Mouse (Mus musculus) small intestine, adult 2 months (tissue): ENCODE measurements around the gene Capn8. TPM values are rescaled to one million over a fixed set of nuclear protein-coding genes. Genes with fewer than 3 reads are reported as not detected.
A peak's percentile ranks its signal among the peaks of the same experiment; 100 is the strongest.

Experiments used
- H3K27ac ChIP-seq: fragments of 200-500 bp; 2 replicates; pipeline ENCODE4 v1.5.1; 2012; ENCODE audit warnings: low read depth, low read length, control low read depth, inconsistent platforms; ENCODE audit not compliant: insufficient read depth
- H3K27me3 ChIP-seq: fragments of 200-500 bp; 2 replicates; pipeline ENCODE4 v1.6.1; 2012; ENCODE audit warnings: mild to moderate bottlenecking, moderate library complexity, low read length, inconsistent platforms; ENCODE audit not compliant: control insufficient read depth, insufficient read depth
- H3K36me3 ChIP-seq: fragments of 200-500 bp; 2 replicates; pipeline ENCODE4 v1.6.1; 2012; ENCODE audit warnings: mild to moderate bottlenecking, low read length, control low read depth, inconsistent platforms; ENCODE audit not compliant: control insufficient read depth, insufficient read depth
- H3K4me1 ChIP-seq: fragments of 200-500 bp; 2 replicates; pipeline ENCODE4 v1.6.1; 2012; ENCODE audit warnings: low read length, inconsistent platforms, mixed read lengths; ENCODE audit not compliant: control insufficient read depth, insufficient read depth, insufficient read length
- H3K4me3 ChIP-seq: fragments of 200-500 bp; 2 replicates; pipeline ENCODE4 v1.5.1; 2012; ENCODE audit warnings: low read depth, mild to moderate bottlenecking, control low read depth, inconsistent platforms, low read length, moderate library complexity
- CTCF ChIP-seq: fragments of 200-500 bp; IDR thresholded peaks from 2 replicates; pipeline ENCODE4 v1.5.1; 2012; ENCODE audit warnings: low read depth, mild to moderate bottlenecking, control low read depth, inconsistent platforms, low read length, moderate library complexity, mixed read lengths; ENCODE audit not compliant: insufficient replicate concordance, insufficient read length; ENCODE audit errors: extremely low read depth
- POLR2A ChIP-seq: fragments of 200-500 bp; IDR thresholded peaks from 2 replicates; pipeline ENCODE4 v1.6.1; 2012; ENCODE audit warnings: low read depth, mild to moderate bottlenecking, control low read depth, inconsistent platforms, low read length, moderate library complexity
- WGBS: fragments of 180-500 bp; shearing (Covaris S2); methylation state at CpG from one replicate; pipeline ENCODE4 v1.1.7; 2018; 5-methylcytosine and 5-hydroxymethylcytosine counted together
- polyA plus RNA-seq: library from polyadenylated mRNA; depleted of rRNA; stranded (reverse); fragments of >200 nt; gene quantifications from 2 replicates; pipeline ENCODE4 v1.2.3, GENCODE M21; 2012; rRNA removed

The Capn8 gene
- polyA plus RNA-seq, result 2.4 and 4.7 TPM in 2 replicates

DNA sequence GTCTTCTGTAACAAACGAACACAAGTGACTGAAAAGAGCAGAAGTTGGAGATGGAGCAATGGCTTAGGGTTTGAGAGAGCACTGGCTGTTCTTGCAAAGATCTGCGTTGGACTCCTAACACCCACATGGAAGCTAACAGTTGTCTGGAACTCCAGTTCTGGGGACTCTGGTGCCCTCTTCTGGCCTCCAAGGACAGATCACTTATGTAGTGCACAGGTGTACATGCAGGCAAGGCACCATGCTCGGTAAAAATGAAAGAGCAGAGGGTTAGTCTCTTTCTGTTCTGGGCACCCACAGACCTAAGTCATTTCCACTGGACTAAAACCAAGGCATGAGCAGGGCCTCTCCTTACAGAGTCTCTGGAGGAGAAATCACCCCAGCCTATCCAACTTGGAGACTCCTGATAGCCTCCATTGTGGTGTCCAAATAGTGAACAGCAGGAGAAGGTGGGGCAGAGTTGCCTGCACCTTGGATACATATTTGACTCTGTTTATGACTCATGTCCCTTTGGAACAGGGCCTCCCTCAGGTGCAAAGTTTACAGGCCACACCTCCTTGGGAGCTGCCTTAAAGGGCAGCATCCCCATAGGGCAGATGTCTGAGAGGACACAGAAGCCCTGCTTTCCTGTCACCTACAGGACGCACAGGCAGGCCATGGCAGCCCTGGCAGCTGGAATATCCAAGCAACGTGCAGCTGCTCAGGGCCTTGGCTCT lies at the start of gene Capn8:
Gene Capn8, plus strand, starts transcription at position 600 of the 713 bp plus-strand sequence.
- TF ChIP-seq POLR2A (peak; percentile 33; the same call in 1 of the 2 replicates), CTCF (peak; percentile 45; the same call in 1 of the 2 replicates)
- Histone ChIP-seq H3K27me3 (no peaks in the 10 kb centered on the region), H3K36me3 (no peaks in the 10 kb centered on the region), H3K4me1 (peaks cover 16% of the 10 kb centered on the region; the same call in 1 of the 2 replicates), H3K27ac (peak within 1 kb of the TSS; percentile 91), H3K4me3 (peak within 1 kb of the TSS; percentile 40)
- 35% methylated on average over 5 of the region's 5 CpGs for WGBS

GRCm38 (mm10) chr1:182516758-182517676 lies 47.8 kb upstream of the Capn8 start, which contains the start of gene Capn2:
Gene Capn2 (minus strand): TSS chr1:182517608.
- TF ChIP-seq POLR2A (no peak), CTCF (peak; percentile 57)
- H3K4me3 ChIP-seq, result peak within 1 kb of the TSS; percentile 82
- H3K4me1 ChIP-seq, result peaks cover 16% of the 10 kb centered on the region; the same call in 1 of the 2 replicates
- H3K27ac ChIP-seq, result peak within 1 kb of the TSS; percentile 52
- peaks cover 2% of the 10 kb centered on the region; the same call in 1 of the 2 replicates for H3K27me3 ChIP-seq
- 1% methylated on average over 82 of the region's 84 CpGs for WGBS
- no peaks in the 10 kb centered on the region for H3K36me3 ChIP-seq

DNA sequence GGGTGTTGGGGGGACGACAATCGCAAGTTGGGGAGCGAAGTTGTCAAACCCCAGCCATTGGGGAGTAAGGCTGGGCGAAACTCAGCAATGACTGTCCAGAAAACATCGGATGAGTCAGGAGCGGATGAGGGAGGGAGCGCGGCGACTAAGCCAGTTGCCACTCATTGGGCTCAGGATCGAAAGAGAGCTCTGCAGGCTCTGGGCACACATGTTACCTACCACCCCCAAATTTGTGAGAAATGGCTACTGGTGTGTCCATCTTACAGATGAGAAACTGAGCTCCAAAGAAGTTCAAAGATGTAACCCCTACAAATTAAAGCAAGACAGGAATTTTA lies 47.2 kb upstream of the Capn8 start:
- Histone ChIP-seq H3K4me3 (peak overlapping the region; percentile 82), H3K27ac (0 out of 2 replicates have a peak overlapping the region, but pooled peaks have one; percentile 4), H3K36me3 (no peaks in the 10 kb centered on the region), H3K27me3 (peaks cover 2% of the 10 kb centered on the region; the same call in 1 of the 2 replicates), H3K4me1 (peaks cover 16% of the 10 kb centered on the region; the same call in 1 of the 2 replicates)
- WGBS, result 6% methylated on average over 10 of the region's 10 CpGs
- TF ChIP-seq POLR2A (no peak), CTCF (no peak)

DNA sequence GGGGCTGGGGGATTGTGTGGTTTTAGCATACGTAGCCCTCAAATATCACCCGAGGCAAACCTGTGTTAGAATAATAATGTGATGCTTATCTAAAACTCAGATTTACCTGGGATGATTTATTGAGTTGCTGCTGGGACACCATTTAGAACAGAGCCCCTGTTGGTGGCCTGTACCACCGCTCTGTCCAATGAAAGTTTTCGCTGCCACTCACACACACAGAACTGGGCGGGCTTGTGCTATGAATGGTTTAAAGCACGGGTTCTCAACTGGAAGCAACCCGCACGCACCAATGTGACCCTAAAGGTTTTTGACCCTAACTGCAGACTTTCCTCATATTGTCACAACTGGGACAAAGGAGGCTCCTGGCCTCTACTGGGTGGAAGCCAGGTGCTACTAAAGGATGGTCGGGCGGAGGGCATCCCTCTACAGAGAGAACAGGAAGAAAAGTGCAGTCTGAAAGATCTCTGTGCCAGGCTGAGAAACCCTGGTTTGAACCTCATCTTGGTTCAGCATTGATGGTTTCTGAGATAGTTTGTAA lies 46.6 kb upstream of the Capn8 start:
- Histone ChIP-seq H3K27me3 (peaks cover 2% of the 10 kb centered on the region; the same call in 1 of the 2 replicates), H3K4me3 (no peak overlapping the region), H3K27ac (no peak overlapping the region), H3K4me1 (peaks cover 14% of the 10 kb centered on the region; the same call in 1 of the 2 replicates), H3K36me3 (no peaks in the 10 kb centered on the region)
- TF ChIP-seq CTCF (no peak), POLR2A (no peak)
- WGBS, result 82% methylated on average over 10 of the region's 10 CpGs

DNA sequence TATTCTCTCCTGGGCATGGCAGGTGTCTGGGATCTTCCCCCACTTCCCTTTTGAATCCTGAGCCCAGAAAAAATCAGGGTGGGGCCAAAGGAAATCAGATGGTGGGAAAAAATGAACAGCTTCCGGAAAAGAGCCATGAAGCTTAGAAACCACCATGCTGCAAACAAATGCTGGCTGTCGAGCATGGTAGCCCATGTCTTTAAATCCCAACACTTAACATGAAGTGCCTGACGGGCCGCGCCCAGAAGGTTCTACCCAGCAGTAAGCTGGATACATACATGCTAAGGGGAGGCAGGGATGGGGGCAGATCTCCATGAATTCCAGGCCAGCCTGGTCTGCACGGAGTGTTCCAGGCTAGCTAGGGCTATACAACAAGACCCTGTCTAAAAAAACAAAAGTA lies 46.0 kb upstream of the Capn8 start:
- H3K27ac ChIP-seq, result no peak overlapping the region
- 83% methylated on average over 6 of the region's 6 CpGs for WGBS

GRCm38 (mm10) chr1:182519341-182519740 lies 45.5 kb upstream of the Capn8 start:
- H3K27ac ChIP-seq, result no peak overlapping the region
- 76% methylated on average over 5 of the region's 5 CpGs for WGBS
- H3K4me1 ChIP-seq, result peaks cover 13% of the 10 kb centered on the region; the same call in 1 of the 2 replicates
- H3K4me3 ChIP-seq, result no peak overlapping the region
- no peaks in the 10 kb centered on the region for H3K36me3 ChIP-seq
- H3K27me3 ChIP-seq, result peaks cover 2% of the 10 kb centered on the region; the same call in 1 of the 2 replicates
- TF ChIP-seq CTCF, result no peak
- no peak for TF ChIP-seq POLR2A

More for the DNA sequence above, 46.0 kb upstream of the Capn8 start:
- Histone ChIP-seq H3K36me3 (no peaks in the 10 kb centered on the region), H3K27me3 (peaks cover 2% of the 10 kb centered on the region; the same call in 1 of the 2 replicates), H3K4me1 (peaks cover 13% of the 10 kb centered on the region; the same call in 1 of the 2 replicates), H3K4me3 (no peak overlapping the region)
- TF ChIP-seq POLR2A (no peak), CTCF (no peak)
